Mouse (Mus musculus) midbrain, embryonic 10.5 days (tissue): ENCODE measurements around the gene Btg1. TPM values are rescaled to one million over a fixed set of nuclear protein-coding genes. Genes with fewer than 3 reads are reported as not detected.

ENCODE experiments used
- DNase-seq: peaks from one replicate; pipeline ENCODE4 v3.0.0-alpha.2; 2017; ENCODE audit warnings: low spot score
- H3K27ac ChIP-seq: fragments of 300-500 bp; sonication (generic); replicated peaks from 2 replicates; pipeline ENCODE4 v1.5.1; 2016; ENCODE audit warnings: mild to moderate bottlenecking
- H3K27me3 ChIP-seq: fragments of 300-500 bp; sonication (generic); 2 replicates; pipeline ENCODE4 v1.6.1; 2016; ENCODE audit warnings: low read depth, mild to moderate bottlenecking; ENCODE audit not compliant: poor library complexity, severe bottlenecking
- H3K36me3 ChIP-seq: fragments of 300-500 bp; sonication (generic); 2 replicates; pipeline ENCODE4 v1.6.1; 2016; ENCODE audit warnings: mild to moderate bottlenecking, moderate library complexity
- H3K4me1 ChIP-seq: fragments of 300-500 bp; sonication (generic); 2 replicates; pipeline ENCODE4 v1.6.1; 2016
- H3K4me3 ChIP-seq: fragments of 300-500 bp; sonication (generic); 2 replicates; pipeline ENCODE4 v1.5.1; 2016; ENCODE audit warnings: mild to moderate bottlenecking, moderate library complexity
- H3K9me3 ChIP-seq: fragments of 300-500 bp; sonication (generic); replicated peaks from 2 replicates; pipeline ENCODE4 v1.6.1; 2016; ENCODE audit warnings: mild to moderate bottlenecking
- WGBS: fragments of 180-500 bp; shearing (Covaris S2); methylation state at CpG from one replicate; pipeline ENCODE4 v1.1.7; 2016; 5-methylcytosine and 5-hydroxymethylcytosine counted together
- polyA plus RNA-seq: library from polyadenylated mRNA; unstranded; fragments of >200 nt; fragmentation: Nextera tagmentation; extraction: Ambion mirVana; gene quantifications from 2 replicates; pipeline ENCODE4 v1.2.1, GENCODE M21; 2016

The Btg1 gene
- polyA plus RNA-seq: 30.5 and 38.9 TPM in 2 replicates

DNA sequence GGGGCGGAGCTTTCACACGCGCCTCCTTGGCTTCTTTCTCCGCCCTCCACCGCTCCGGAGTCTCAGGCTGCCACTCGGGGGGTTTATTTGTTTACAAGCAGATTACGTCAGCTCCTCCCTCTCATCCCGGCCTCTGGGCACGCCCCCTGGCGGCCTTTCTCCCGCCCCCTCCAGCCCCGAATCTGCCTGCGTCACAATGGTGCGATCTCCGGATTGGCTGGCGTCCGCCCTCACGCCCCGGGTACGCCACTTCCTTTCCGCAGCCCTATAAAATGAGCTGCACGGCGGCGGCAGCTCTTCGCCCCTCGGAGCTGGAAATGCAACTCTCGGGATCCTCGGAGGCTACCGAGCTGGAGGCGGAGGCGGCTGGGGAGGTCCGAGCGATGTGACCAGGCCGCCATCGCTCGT, at the start of gene Btg1:
Gene Btg1, plus strand, starts transcription at position 298 of the 408 bp plus-strand sequence.
- peak; percentile 99 for DNase-seq
- H3K4me3 ChIP-seq: peak within 1 kb of the TSS; percentile 86
- H3K9me3 ChIP-seq: no peaks in the 10 kb centered on the region
- H3K4me1 ChIP-seq: peaks cover 27% of the 10 kb centered on the region
- peak within 1 kb of the TSS; percentile 96 for H3K27ac ChIP-seq
- under 1% methylated on average over 37 of the region's 37 CpGs for WGBS
- H3K36me3 ChIP-seq: peaks cover 21% of the 10 kb centered on the region
- H3K27me3 ChIP-seq: no peaks in the 10 kb centered on the region

- DNase-seq: no peak
- WGBS: 84% methylated on average over 8 of the region's 8 CpGs
- Histone ChIP-seq H3K27ac (no peak overlapping the region), H3K27me3 (no peaks in the 10 kb centered on the region), H3K36me3 (no peaks in the 10 kb centered on the region), H3K4me3 (no peak overlapping the region), H3K4me1 (peaks cover 9% of the 10 kb centered on the region; the same call in 1 of the 2 replicates), H3K9me3 (peaks cover 4% of the 10 kb centered on the region; the same call in 1 of the 2 replicates)
Measured at GRCm38 (mm10) chr10:96569469-96569868, 47.3 kb upstream of the Btg1 start.

DNA sequence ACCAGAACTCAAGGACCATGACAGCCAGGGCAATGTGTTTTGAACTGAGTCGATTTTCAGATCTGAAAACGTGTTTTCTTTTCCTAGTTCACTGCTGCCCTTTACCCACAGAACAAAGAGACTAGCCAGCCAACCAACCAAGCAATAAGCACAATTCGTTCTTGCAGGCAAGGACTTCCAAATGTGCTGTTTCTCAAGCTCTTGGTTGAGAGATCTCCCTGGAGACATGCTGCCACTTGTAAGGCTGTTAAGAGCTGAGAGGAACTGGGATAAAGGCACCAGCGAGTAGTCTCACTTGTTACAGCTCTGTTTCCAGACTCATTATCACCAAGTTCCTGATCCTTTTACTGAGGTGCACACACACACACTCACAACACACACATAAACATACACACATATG, 45.6 kb upstream of the Btg1 start:
- Histone ChIP-seq H3K4me1 (peaks cover 9% of the 10 kb centered on the region; the same call in 1 of the 2 replicates), H3K9me3 (peaks cover 4% of the 10 kb centered on the region; the same call in 1 of the 2 replicates), H3K36me3 (no peaks in the 10 kb centered on the region), H3K27me3 (no peaks in the 10 kb centered on the region), H3K4me3 (no peak overlapping the region), H3K27ac (peak overlapping the region; percentile 46; the same call in 1 of the 2 replicates)
- 66% methylated on average over 4 of the region's 4 CpGs for WGBS
- no peak for DNase-seq

DNA sequence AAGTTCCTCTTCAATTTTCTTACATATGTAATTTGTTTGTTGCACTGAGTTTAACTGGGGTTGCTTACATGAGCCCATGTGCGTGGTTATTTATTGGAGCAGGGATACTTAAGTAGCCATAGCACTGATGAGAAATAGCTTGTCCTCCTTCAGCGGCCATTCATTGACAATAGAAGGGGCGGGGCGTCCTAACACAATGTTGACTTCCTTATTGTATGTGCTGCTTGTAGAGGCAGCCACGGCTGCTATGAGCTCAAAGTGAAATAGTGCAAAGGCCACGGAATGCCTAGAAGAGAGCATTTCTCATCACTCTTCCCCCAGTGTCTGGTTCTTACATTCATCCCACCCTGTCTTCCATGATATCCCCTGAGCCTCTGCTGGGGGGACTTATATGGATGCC, 42.0 kb upstream of the Btg1 start:
- no peak overlapping the region for H3K27ac ChIP-seq
- DNase-seq: no peak
- WGBS: 89% methylated on average over 6 of the region's 6 CpGs
- peaks cover 9% of the 10 kb centered on the region; the same call in 1 of the 2 replicates for H3K4me1 ChIP-seq
- H3K4me3 ChIP-seq: no peak overlapping the region
- H3K9me3 ChIP-seq: no peaks in the 10 kb centered on the region
- H3K36me3 ChIP-seq: no peaks in the 10 kb centered on the region
- no peaks in the 10 kb centered on the region for H3K27me3 ChIP-seq

GRCm38 (mm10) chr10:96575338-96575737, 41.5 kb upstream of the Btg1 start:
- H3K27me3 ChIP-seq: no peaks in the 10 kb centered on the region
- WGBS: 90% methylated on average over 5 of the region's 5 CpGs
- H3K4me3 ChIP-seq: no peak overlapping the region
- H3K36me3 ChIP-seq: no peaks in the 10 kb centered on the region
- no peak overlapping the region for H3K27ac ChIP-seq
- H3K9me3 ChIP-seq: no peaks in the 10 kb centered on the region
- peaks cover 9% of the 10 kb centered on the region; the same call in 1 of the 2 replicates for H3K4me1 ChIP-seq
- DNase-seq: no peak

GRCm38 (mm10) chr10:96578924-96579323, 37.9 kb upstream of the Btg1 start:
- H3K27me3 ChIP-seq: no peaks in the 10 kb centered on the region
- H3K27ac ChIP-seq: no peak overlapping the region
- WGBS: 90% methylated on average over 5 of the region's 5 CpGs
- H3K4me3 ChIP-seq: no peak overlapping the region
- no peaks in the 10 kb centered on the region for H3K9me3 ChIP-seq
- DNase-seq: no peak
- peaks cover 10% of the 10 kb centered on the region for H3K4me1 ChIP-seq
- H3K36me3 ChIP-seq: no peaks in the 10 kb centered on the region

DNA sequence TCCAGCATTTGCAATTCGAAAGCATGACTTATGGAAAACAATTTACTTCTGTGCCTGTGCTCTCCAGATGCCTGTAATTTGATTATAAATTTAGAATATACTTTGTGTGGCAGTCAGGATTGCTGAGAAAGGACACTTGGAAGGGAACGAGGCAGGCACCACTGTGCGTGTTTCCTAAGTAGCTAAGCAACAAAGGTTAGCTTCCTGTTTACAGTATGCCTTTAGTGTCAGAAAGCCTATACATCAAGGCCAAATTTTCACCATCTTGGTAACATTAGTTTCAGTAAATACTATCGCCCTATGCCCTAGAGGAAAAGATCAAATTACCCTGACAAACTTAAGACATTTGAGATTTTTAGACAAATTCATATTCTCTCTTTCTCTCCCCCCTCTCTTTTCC, 37.4 kb upstream of the Btg1 start:
- DNase-seq: no peak
- Histone ChIP-seq H3K27ac (no peak overlapping the region), H3K4me1 (peaks cover 10% of the 10 kb centered on the region)

GRCm38 (mm10) chr10:96580246-96580645, 36.6 kb upstream of the Btg1 start:
- H3K4me1 ChIP-seq: peaks cover 10% of the 10 kb centered on the region
- no peak overlapping the region for H3K27ac ChIP-seq
- no peaks in the 10 kb centered on the region for H3K36me3 ChIP-seq
- DNase-seq: no peak
- H3K9me3 ChIP-seq: no peaks in the 10 kb centered on the region
- H3K4me3 ChIP-seq: no peak overlapping the region
- no peaks in the 10 kb centered on the region for H3K27me3 ChIP-seq
- WGBS: 94% methylated on average over 7 of the region's 7 CpGs

More for the DNA sequence above, 37.4 kb upstream of the Btg1 start:
- Histone ChIP-seq H3K27me3 (no peaks in the 10 kb centered on the region), H3K9me3 (no peaks in the 10 kb centered on the region), H3K4me3 (no peak overlapping the region), H3K36me3 (no peaks in the 10 kb centered on the region)
- WGBS: 76% methylated on average over 4 of the region's 4 CpGs

GRCm38 (mm10) chr10:96581232-96581631, 35.6 kb upstream of the Btg1 start:
- Histone ChIP-seq H3K27ac (0 out of 2 replicates have a peak overlapping the region, but pooled peaks have one; percentile 28), H3K27me3 (no peaks in the 10 kb centered on the region), H3K4me1 (peaks cover 10% of the 10 kb centered on the region), H3K36me3 (no peaks in the 10 kb centered on the region), H3K4me3 (no peak overlapping the region), H3K9me3 (no peaks in the 10 kb centered on the region)
- WGBS: 59% methylated on average over 6 of the region's 6 CpGs
- no peak for DNase-seq

DNA sequence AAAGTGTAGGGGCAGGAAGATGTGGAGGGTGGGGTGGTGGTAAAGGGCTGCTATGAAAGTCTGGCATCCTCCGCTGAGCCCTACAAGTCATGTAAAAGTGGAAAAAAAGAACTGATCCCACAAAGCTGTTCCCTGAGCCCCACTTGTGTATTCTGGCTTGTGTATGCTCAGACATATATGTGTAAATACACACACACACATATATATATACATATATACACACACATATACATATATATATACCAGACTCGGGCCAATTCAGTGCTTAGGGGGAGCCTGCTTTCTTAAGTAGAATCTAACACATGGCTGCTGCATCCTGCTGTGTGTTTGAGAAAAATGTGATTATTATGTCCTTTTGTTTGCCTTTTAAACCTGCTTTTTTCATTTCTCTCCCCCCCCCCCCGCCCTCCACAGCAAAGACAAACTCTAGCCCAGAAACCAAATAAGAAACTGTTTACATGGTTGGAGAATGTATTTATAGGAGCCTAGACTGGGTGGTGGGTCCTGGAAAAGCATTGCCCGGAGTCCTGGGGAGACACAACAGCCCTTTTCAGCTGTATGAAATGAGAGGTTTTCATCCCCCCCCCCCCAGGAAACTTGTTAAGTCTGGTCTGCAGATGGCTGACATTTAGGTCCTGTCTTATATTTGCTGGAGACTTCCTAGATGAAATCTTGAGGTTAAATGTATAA, 30.5 kb upstream of the Btg1 start:
- Histone ChIP-seq H3K4me1 (peaks cover 8% of the 10 kb centered on the region), H3K9me3 (no peaks in the 10 kb centered on the region), H3K27ac (no peak overlapping the region), H3K27me3 (no peaks in the 10 kb centered on the region), H3K4me3 (no peak overlapping the region), H3K36me3 (no peaks in the 10 kb centered on the region)
- WGBS: 77% methylated on average over 4 of the region's 4 CpGs
- DNase-seq: no peak

DNA sequence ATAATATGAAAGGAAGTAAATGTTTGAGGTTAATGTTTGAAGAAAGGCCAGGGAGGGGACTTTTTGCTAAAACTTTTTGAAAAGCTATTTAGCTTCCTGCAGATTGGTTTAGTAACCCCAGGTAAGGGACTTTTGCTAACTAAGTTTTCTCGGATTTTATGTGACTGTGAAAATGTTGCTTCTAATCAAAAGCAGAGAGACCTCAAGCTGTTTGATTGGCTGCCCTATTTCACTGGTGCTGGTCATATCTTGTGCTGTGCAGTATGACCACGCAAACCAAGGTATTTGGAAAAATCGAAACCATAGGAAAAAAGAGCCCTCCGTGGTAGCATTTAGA, 30.0 kb upstream of the Btg1 start:
- DNase-seq: no peak
- H3K4me1 ChIP-seq: peaks cover 3% of the 10 kb centered on the region; the same call in 1 of the 2 replicates
- H3K36me3 ChIP-seq: no peaks in the 10 kb centered on the region
- H3K27me3 ChIP-seq: no peaks in the 10 kb centered on the region
- no peak overlapping the region for H3K27ac ChIP-seq
- 85% methylated on average over 4 of the region's 4 CpGs for WGBS
- no peaks in the 10 kb centered on the region for H3K9me3 ChIP-seq
- no peak overlapping the region for H3K4me3 ChIP-seq

DNA sequence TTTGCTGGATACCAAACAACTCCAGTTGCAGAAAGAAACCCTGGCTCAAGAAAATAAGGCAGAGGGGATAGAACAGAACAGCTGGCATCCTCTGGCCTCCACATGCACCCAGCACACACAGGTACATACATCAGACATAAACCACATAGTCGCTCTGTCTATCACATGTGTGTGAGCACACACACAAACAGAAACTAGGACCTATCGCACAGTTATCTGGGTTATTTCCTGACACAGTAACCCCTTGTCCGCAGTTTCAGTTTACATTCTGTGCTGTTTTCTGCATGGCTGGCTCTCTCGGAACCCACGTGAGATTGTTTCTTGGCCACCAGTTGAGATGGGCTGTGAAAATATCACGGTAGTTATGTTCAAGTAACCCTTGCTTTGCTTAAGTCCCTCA, 28.6 kb upstream of the Btg1 start:
- Histone ChIP-seq H3K27ac (no peak overlapping the region), H3K4me1 (peaks cover 3% of the 10 kb centered on the region; the same call in 1 of the 2 replicates), H3K36me3 (no peaks in the 10 kb centered on the region), H3K9me3 (no peaks in the 10 kb centered on the region), H3K27me3 (no peaks in the 10 kb centered on the region), H3K4me3 (no peak overlapping the region)
- DNase-seq: no peak
- WGBS: 92% methylated on average over 6 of the region's 6 CpGs

DNA sequence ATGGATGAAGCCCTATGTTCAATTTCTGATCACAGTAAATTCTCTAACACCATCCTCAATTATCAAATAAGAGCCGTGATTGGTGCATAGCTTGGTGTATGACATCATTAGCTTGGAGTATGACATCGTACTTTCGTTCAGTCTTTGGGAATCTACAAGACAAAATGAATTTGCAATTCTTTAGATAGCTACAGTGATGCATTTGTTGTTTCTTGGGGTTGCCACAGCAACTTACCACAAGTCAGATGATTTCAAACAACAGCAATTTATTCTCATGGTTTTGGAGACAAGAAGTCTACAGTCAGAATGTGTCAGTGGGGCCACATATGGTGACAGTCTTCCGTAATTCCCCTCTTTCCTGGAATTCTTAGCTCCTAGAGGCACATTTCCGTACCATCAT, 27.0 kb upstream of the Btg1 start:
- H3K36me3 ChIP-seq: no peaks in the 10 kb centered on the region
- peaks cover 13% of the 10 kb centered on the region for H3K4me1 ChIP-seq
- 93% methylated on average over 5 of the region's 5 CpGs for WGBS
- H3K27ac ChIP-seq: no peak overlapping the region
- H3K27me3 ChIP-seq: no peaks in the 10 kb centered on the region
- DNase-seq: no peak
- H3K4me3 ChIP-seq: no peak overlapping the region
- H3K9me3 ChIP-seq: no peaks in the 10 kb centered on the region
